Mouse (Mus musculus): ENCODE measurements around the gene Fam174b. TPM values are rescaled to one million over a fixed set of nuclear protein-coding genes. Genes with fewer than 3 reads are reported as not detected.

Gene Fam174b
- polyA plus RNA-seq, 1 experiment from 2014 or later = 45.5 TPM

- ATAC-seq (ENCODE audit: insufficient number of reproducible peaks, insufficient read depth, low FRiP score, low read depth) = no peak
- 72% methylated on average over 6 of the region's 6 CpGs for WGBS
- H3K9me3 ChIP-seq (ENCODE audit: control insufficient read depth, low read length) = no peaks in the 10 kb centered on the region
- H3K4me1 ChIP-seq (ENCODE audit: control insufficient read depth in 2 of 2, insufficient read depth in 2 of 2, low read length in 2 of 2) = peaks cover 15 to 44% of the 10 kb centered on the region in 2 experiments
- H3K9ac ChIP-seq (ENCODE audit: low read length) = no peak overlapping the region
- H3K27ac ChIP-seq (replicated peaks in 1 of 2; ENCODE audit: control insufficient read depth in 1 of 2, insufficient read depth in 1 of 2, low read depth in 2 of 2, low read length in 2 of 2) = no peak overlapping the region
- H3K36me3 ChIP-seq (ENCODE audit: control insufficient read depth, insufficient read depth, low read length) = no peaks in the 10 kb centered on the region
- H3K4me2 ChIP-seq (ENCODE audit: low read length) = peak overlapping the region; percentile 99
- H3K27me3 ChIP-seq (ENCODE audit: control insufficient read depth, insufficient read depth, low read length) = peaks cover 29% of the 10 kb centered on the region
- H3K4me3 ChIP-seq (ENCODE audit: control insufficient read depth in 1 of 2, insufficient read depth in 1 of 2, low read depth in 1 of 2, low read length in 2 of 2) = peak overlapping the region in 1 of 2 experiments; percentile 64; a peak in 2 of 4 replicates
These were observed 1.7 kb downstream of the Fam174b start for GRCm38 (mm10) chr7:73741841-73742240.

- Histone ChIP-seq H3K36me3 (ENCODE audit: control insufficient read depth, insufficient read depth, low read length) (no peaks in the 10 kb centered on the region), H3K27me3 (ENCODE audit: control insufficient read depth, insufficient read depth, low read length) (peaks cover 28% of the 10 kb centered on the region), H3K9me3 (ENCODE audit: control insufficient read depth, low read length) (no peaks in the 10 kb centered on the region), H3K27ac (replicated peaks in 1 of 2; ENCODE audit: control insufficient read depth in 1 of 2, insufficient read depth in 1 of 2, low read depth in 2 of 2, low read length in 2 of 2) (peak overlapping the region; percentile 64 to 78), H3K4me2 (ENCODE audit: low read length) (peak overlapping the region; percentile 49), H3K9ac (ENCODE audit: low read length) (no peak overlapping the region; the same call in 1 of the 2 replicates), H3K4me3 (ENCODE audit: control insufficient read depth in 1 of 2, insufficient read depth in 1 of 2, low read depth in 1 of 2, low read length in 2 of 2) (no peak overlapping the region), H3K4me1 (ENCODE audit: control insufficient read depth in 2 of 2, insufficient read depth in 2 of 2, low read length in 2 of 2) (peaks cover 16 to 46% of the 10 kb centered on the region in 2 experiments)
- WGBS = 33% methylated on average over 8 of the region's 8 CpGs
- 0 out of 2 replicates have a peak, but pooled peaks have one; percentile 31 for ATAC-seq (ENCODE audit: insufficient number of reproducible peaks, insufficient read depth, low FRiP score, low read depth)
These were observed 3.0 kb downstream of the Fam174b start for GRCm38 (mm10) chr7:73743144-73743543.

- ATAC-seq (ENCODE audit: insufficient number of reproducible peaks, insufficient read depth, low FRiP score, low read depth) = 0 out of 2 replicates have a peak, but pooled peaks have one; percentile 12
- WGBS = 60% methylated on average over 10 of the region's 10 CpGs
- no peak overlapping the region for H3K9ac ChIP-seq (ENCODE audit: low read length)
- peak overlapping the region; percentile 49 for H3K4me2 ChIP-seq (ENCODE audit: low read length)
- no peaks in the 10 kb centered on the region for H3K36me3 ChIP-seq (ENCODE audit: control insufficient read depth, insufficient read depth, low read length)
- peaks cover 16 to 46% of the 10 kb centered on the region in 2 experiments for H3K4me1 ChIP-seq (ENCODE audit: control insufficient read depth in 2 of 2, insufficient read depth in 2 of 2, low read length in 2 of 2)
- no peaks in the 10 kb centered on the region for H3K9me3 ChIP-seq (ENCODE audit: control insufficient read depth, low read length)
- H3K4me3 ChIP-seq (ENCODE audit: control insufficient read depth in 1 of 2, insufficient read depth in 1 of 2, low read depth in 1 of 2, low read length in 2 of 2) = no peak overlapping the region
- H3K27ac ChIP-seq (replicated peaks in 1 of 2; ENCODE audit: control insufficient read depth in 1 of 2, insufficient read depth in 1 of 2, low read depth in 2 of 2, low read length in 2 of 2) = peak overlapping the region; percentile 25 to 78; a peak in 1 of 4 replicates
- peaks cover 21% of the 10 kb centered on the region for H3K27me3 ChIP-seq (ENCODE audit: control insufficient read depth, insufficient read depth, low read length)
These were observed 3.8 kb downstream of the Fam174b start for GRCm38 (mm10) chr7:73743831-73744370.

GRCm38 (mm10) chr7:73745903-73746302, 5.8 kb downstream of the Fam174b start:
- whole genome bisulfite sequencing = 54% methylated on average over 5 of the region's 5 CpGs
- Histone ChIP-seq H3K9ac (ENCODE audit: low read length) (peak overlapping the region; percentile 16; the same call in 1 of the 2 replicates), H3K4me1 (ENCODE audit: control insufficient read depth in 2 of 2, insufficient read depth in 2 of 2, low read length in 2 of 2) (peaks cover 16 to 43% of the 10 kb centered on the region in 2 experiments), H3K4me2 (ENCODE audit: low read length) (no peak overlapping the region), H3K27ac (replicated peaks in 1 of 2; ENCODE audit: control insufficient read depth in 1 of 2, insufficient read depth in 1 of 2, low read depth in 2 of 2, low read length in 2 of 2) (0 out of 4 replicates have a peak overlapping the region, but pooled peaks have one; percentile 19 to 28), H3K36me3 (ENCODE audit: control insufficient read depth, insufficient read depth, low read length) (no peaks in the 10 kb centered on the region), H3K9me3 (ENCODE audit: control insufficient read depth, low read length) (no peaks in the 10 kb centered on the region), H3K4me3 (ENCODE audit: control insufficient read depth in 1 of 2, insufficient read depth in 1 of 2, low read depth in 1 of 2, low read length in 2 of 2) (no peak overlapping the region), H3K27me3 (ENCODE audit: control insufficient read depth, insufficient read depth, low read length) (peaks cover 5% of the 10 kb centered on the region; the same call in 1 of the 2 replicates)
- ATAC-seq (ENCODE audit: insufficient number of reproducible peaks, insufficient read depth, low FRiP score, low read depth) = no peak

GRCm38 (mm10) chr7:73746836-73747235, 6.7 kb downstream of the Fam174b start:
- no peak overlapping the region for H3K4me3 ChIP-seq (ENCODE audit: control insufficient read depth in 1 of 2, insufficient read depth in 1 of 2, low read depth in 1 of 2, low read length in 2 of 2)
- ATAC-seq (ENCODE audit: insufficient number of reproducible peaks, insufficient read depth, low FRiP score, low read depth) = no peak
- no peak overlapping the region for H3K4me2 ChIP-seq (ENCODE audit: low read length)
- no peaks in the 10 kb centered on the region for H3K9me3 ChIP-seq (ENCODE audit: control insufficient read depth, low read length)
- H3K36me3 ChIP-seq (ENCODE audit: control insufficient read depth, insufficient read depth, low read length) = no peaks in the 10 kb centered on the region
- H3K27me3 ChIP-seq (ENCODE audit: control insufficient read depth, insufficient read depth, low read length) = no peaks in the 10 kb centered on the region
- 78% methylated on average over 4 of the region's 4 CpGs for WGBS
- no peak overlapping the region for H3K9ac ChIP-seq (ENCODE audit: low read length)
- H3K27ac ChIP-seq (replicated peaks in 1 of 2; ENCODE audit: control insufficient read depth in 1 of 2, insufficient read depth in 1 of 2, low read depth in 2 of 2, low read length in 2 of 2) = 0 out of 4 replicates have a peak overlapping the region, but pooled peaks of 1 of the 2 experiments have one; percentile 8
- H3K4me1 ChIP-seq (ENCODE audit: control insufficient read depth in 2 of 2, insufficient read depth in 2 of 2, low read length in 2 of 2) = peaks cover 16 to 34% of the 10 kb centered on the region in 2 experiments

GRCm38 (mm10) chr7:73747531-73747930, 7.4 kb downstream of the Fam174b start:
- no peaks in the 10 kb centered on the region for H3K27me3 ChIP-seq (ENCODE audit: control insufficient read depth, insufficient read depth, low read length)
- WGBS = 74% methylated on average over 3 of the region's 3 CpGs
- ATAC-seq (ENCODE audit: insufficient number of reproducible peaks, insufficient read depth, low FRiP score, low read depth) = no peak
- no peak overlapping the region for H3K4me2 ChIP-seq (ENCODE audit: low read length)
- H3K9me3 ChIP-seq (ENCODE audit: control insufficient read depth, low read length) = no peaks in the 10 kb centered on the region
- no peak overlapping the region for H3K4me3 ChIP-seq (ENCODE audit: control insufficient read depth in 1 of 2, insufficient read depth in 1 of 2, low read depth in 1 of 2, low read length in 2 of 2)
- H3K4me1 ChIP-seq (ENCODE audit: control insufficient read depth in 2 of 2, insufficient read depth in 2 of 2, low read length in 2 of 2) = peaks cover 16 to 31% of the 10 kb centered on the region in 2 experiments
- H3K9ac ChIP-seq (ENCODE audit: low read length) = no peak overlapping the region
- no peaks in the 10 kb centered on the region for H3K36me3 ChIP-seq (ENCODE audit: control insufficient read depth, insufficient read depth, low read length)
- H3K27ac ChIP-seq (replicated peaks in 1 of 2; ENCODE audit: control insufficient read depth in 1 of 2, insufficient read depth in 1 of 2, low read depth in 2 of 2, low read length in 2 of 2) = no peak overlapping the region

GRCm38 (mm10) chr7:73748437-73749108, 8.5 kb downstream of the Fam174b start:
- ATAC-seq (ENCODE audit: insufficient number of reproducible peaks, insufficient read depth, low FRiP score, low read depth) = no peak
- 76% methylated on average over 5 of the region's 5 CpGs for WGBS
- peaks cover 13 to 22% of the 10 kb centered on the region in 2 experiments for H3K4me1 ChIP-seq (ENCODE audit: control insufficient read depth in 2 of 2, insufficient read depth in 2 of 2, low read length in 2 of 2)
- no peaks in the 10 kb centered on the region for H3K9me3 ChIP-seq (ENCODE audit: control insufficient read depth, low read length)
- no peak overlapping the region for H3K4me3 ChIP-seq (ENCODE audit: control insufficient read depth in 1 of 2, insufficient read depth in 1 of 2, low read depth in 1 of 2, low read length in 2 of 2)
- no peak overlapping the region for H3K9ac ChIP-seq (ENCODE audit: low read length)
- no peaks in the 10 kb centered on the region for H3K27me3 ChIP-seq (ENCODE audit: control insufficient read depth, insufficient read depth, low read length)
- H3K4me2 ChIP-seq (ENCODE audit: low read length) = no peak overlapping the region
- no peak overlapping the region for H3K27ac ChIP-seq (replicated peaks in 1 of 2; ENCODE audit: control insufficient read depth in 1 of 2, insufficient read depth in 1 of 2, low read depth in 2 of 2, low read length in 2 of 2)
- H3K36me3 ChIP-seq (ENCODE audit: control insufficient read depth, insufficient read depth, low read length) = no peaks in the 10 kb centered on the region
